In genomic region chr5:104024762-104025161, GRCm38 (mm10) we compare ENCODE assay signal across 23 mouse cellular contexts. TPM values are rescaled to one million over a fixed set of nuclear protein-coding genes. Genes with fewer than 3 reads are reported as not detected.
DNase-seq lines count a peak whose midpoint lies in the region; ATAC-seq and TF ChIP-seq lines count a peak whose summit lies in the region.
"Had no signal": no experiment of that assay in that cellular context is flagged by ENCODE, and none has a peak within 500 bp of the region (broad histone marks: within the 10 kb centered on the region; RNA-seq: fewer than 3 reads in every experiment).

No protein-coding gene starts in this region.

- peaks cover 32% of the 10 kb centered on the region for H3K4me1 ChIP-seq in heart, embryonic 13.5 days
- peaks cover 15% of the 10 kb centered on the region for H3K4me1 ChIP-seq in brown adipose tissue, adult 24 weeks (ENCODE audit: control insufficient read depth, insufficient read depth, insufficient read length, low read length)
- peaks cover 7 to 31% of the 10 kb centered on the region in 2 experiments for H3K4me1 ChIP-seq in liver, embryonic 14.5 days (replicated peaks; ENCODE audit: control insufficient read depth in 2 of 2, insufficient read depth in 2 of 2, low read length in 1 of 2)

- H3K27me3 ChIP-seq in heart, embryonic 13.5 days (replicated peaks) = no peaks in the 10 kb centered on the region
- H3K27me3 ChIP-seq in liver, embryonic 14.5 days (ENCODE audit: control insufficient read depth, insufficient read depth, low read length) = no peaks in the 10 kb centered on the region

- H3K9me3 ChIP-seq in heart, embryonic 13.5 days = no peaks in the 10 kb centered on the region
- no peaks in the 10 kb centered on the region for H3K9me3 ChIP-seq in liver, embryonic 14.5 days (ENCODE audit: control insufficient read depth, low read length)
- H3K9me3 ChIP-seq: limb, embryonic 10.5 days; midbrain, embryonic 12.5 days had no signal

- H3K36me3 ChIP-seq in heart, embryonic 13.5 days = no peaks in the 10 kb centered on the region
- no peaks in the 10 kb centered on the region for H3K36me3 ChIP-seq in liver, embryonic 14.5 days (replicated peaks; ENCODE audit: control insufficient read depth, insufficient read depth, low read depth)
- H3K36me3 ChIP-seq: limb, embryonic 10.5 days; midbrain, embryonic 12.5 days had no signal

- ATAC-seq in heart, embryonic 13.5 days (ENCODE audit: extremely low read depth, insufficient number of reproducible peaks, low FRiP score, low TSS enrichment) = no peak
- ATAC-seq in liver, embryonic 14.5 days (ENCODE audit: insufficient read depth) = no peak
- no peak for ATAC-seq in erythroid progenitor cell, adult 5-6 weeks (replicated peaks; ENCODE audit: low FRiP score, poor library complexity, severe bottlenecking)
- ATAC-seq: activated CD4-positive, CD25-positive, alpha-beta regulatory T cell, adult 4 months had no signal

- no peak overlapping the region for H3K4me3 ChIP-seq in heart, embryonic 13.5 days
- peak overlapping the region; percentile 14; the same call in 1 of the 2 replicates for H3K4me3 ChIP-seq in brown adipose tissue, adult 24 weeks (ENCODE audit: insufficient read depth, low read depth, low read length)
- no peak overlapping the region for H3K4me3 ChIP-seq in liver, embryonic 14.5 days (ENCODE audit: insufficient read depth in 1 of 2, low read depth in 2 of 2, low read length in 2 of 2)
- H3K4me3 ChIP-seq: layer of hippocampus, adult 2 months; limb, embryonic 10.5 days; midbrain, embryonic 12.5 days had no signal

- no peak for TF ChIP-seq CTCF in liver, embryonic 14.5 days (IDR thresholded peaks at IDR 0.05; ENCODE audit: low read depth)

- DNase-seq in heart, postnatal 36 days = no peak
- DNase-seq in ES-CJ7 (ENCODE audit: low read depth, low spot score) = peak; percentile 42
- DNase-seq in liver, embryonic 14.5 days (ENCODE audit: low read depth in 3 of 3, low spot score in 3 of 3) = no peak
- DNase-seq in right cerebral cortex, postnatal 10 days (ENCODE audit: low spot score in 2 of 2) = no peak
- DNase-seq: adrenal gland, postnatal 25 days; cerebellum, adult 2 months; gastrocnemius, postnatal 10 days; lung, adult 18-20 months; lung, postnatal 36 days; right cerebral cortex, postnatal 4 days; thymus, postnatal 36 days had no signal

- H3K27ac ChIP-seq in heart, embryonic 13.5 days (replicated peaks) = no peak overlapping the region
- H3K27ac ChIP-seq in brown adipose tissue, adult 24 weeks (replicated peaks; ENCODE audit: low read depth, low read length) = peak overlapping the region; percentile 69
- H3K27ac ChIP-seq in liver, embryonic 14.5 days = no peak overlapping the region
- H3K27ac ChIP-seq: layer of hippocampus, adult 2 months; limb, embryonic 10.5 days; midbrain, embryonic 12.5 days had no signal

- H3K9ac ChIP-seq in heart, embryonic 13.5 days = peak overlapping the region; percentile 69; the same call in 1 of the 2 replicates
- no peak overlapping the region for H3K9ac ChIP-seq in liver, embryonic 14.5 days (replicated peaks)
- H3K9ac ChIP-seq: midbrain, embryonic 12.5 days had no signal

- 51% methylated on average over 11 of the region's 11 CpGs for WGBS in heart, embryonic 13.5 days
- WGBS in liver, embryonic 14.5 days (ENCODE audit: insufficient replicate concordance) = 66% methylated on average over 11 of the region's 11 CpGs

- intact Hi-C loops in heart, postnatal 36 days (cut with DNase I) = no loop called here

- TF ChIP-seq EP300 in liver, embryonic 14.5 days (IDR thresholded peaks at IDR 0.05; ENCODE audit: low read depth) = no peak

- peak overlapping the region; percentile 54 for H3K4me2 ChIP-seq in heart, embryonic 13.5 days
- H3K4me2 ChIP-seq in liver, embryonic 14.5 days (ENCODE audit: low read depth) = peak overlapping the region; percentile 47; the same call in 1 of the 2 replicates
- H3K4me2 ChIP-seq: midbrain, embryonic 12.5 days had no signal

RNA-seq across cellular contexts. Expression of gene Hsd17b11, which starts 3.0 kb away (rescaled TPM):
- polyA plus RNA-seq in heart, embryonic 13.5 days (2015; fragmentation: Nextera tagmentation; extraction: Ambion mirVana) = 2.8 and 3.3 TPM in 2 replicates
- total RNA-seq in heart, postnatal 36 days (2021) = 10 to 100 TPM; 32.2 to 37.5 TPM
- polyA plus RNA-seq in brown adipose tissue, adult 24 weeks (2012; ENCODE audit: insufficient read depth, insufficient read length, missing spikeins) = 34.8 and 39.7 TPM in 2 replicates
- 6.1 and 7.9 TPM in 2 replicates for polyA plus RNA-seq in liver, embryonic 14.5 days (2012; rRNA removed)
- polyA plus RNA-seq in liver, embryonic 14.5 days (2014; fragmentation: Nextera tagmentation; extraction: Ambion mirVana) = 1.9 and 2.6 TPM in 2 replicates
- total RNA-seq in erythroid progenitor cell, adult 5-6 weeks (2015; ENCODE audit: low replicate concordance) = 10.8 and 18.0 TPM in 2 replicates
- total RNA-seq in erythroid progenitor cell, adult 5-6 weeks (2017; ENCODE audit: low replicate concordance) = 4.7 and 9.0 TPM in 2 replicates

RNA-seq across cellular contexts. Expression of gene Nudt9, which starts 21.3 kb away (rescaled TPM):
- 53.7 and 55.6 TPM in 2 replicates for polyA plus RNA-seq in heart, embryonic 13.5 days (2015; fragmentation: Nextera tagmentation; extraction: Ambion mirVana)
- 10 to 100 TPM; 53.7 to 55.6 TPM for total RNA-seq in heart, postnatal 36 days (2021)
- polyA plus RNA-seq in brown adipose tissue, adult 24 weeks (2012; ENCODE audit: insufficient read depth, insufficient read length, missing spikeins) = 57.0 and 62.7 TPM in 2 replicates
- 34.5 and 48.1 TPM in 2 replicates for polyA plus RNA-seq in liver, embryonic 14.5 days (2012; rRNA removed)
- 73.8 and 74.8 TPM in 2 replicates for polyA plus RNA-seq in liver, embryonic 14.5 days (2014; fragmentation: Nextera tagmentation; extraction: Ambion mirVana)
- 51.6 and 69.9 TPM in 2 replicates for total RNA-seq in erythroid progenitor cell, adult 5-6 weeks (2015; ENCODE audit: low replicate concordance)
- total RNA-seq in erythroid progenitor cell, adult 5-6 weeks (2017; ENCODE audit: low replicate concordance) = 59.2 and 61.9 TPM in 2 replicates

RNA-seq across cellular contexts. Expression of gene Hsd17b13, which starts 47.6 kb away (rescaled TPM):
- polyA plus RNA-seq in heart, embryonic 13.5 days (2015; fragmentation: Nextera tagmentation; extraction: Ambion mirVana) = 0.18 and 0.27 TPM in 2 replicates
- total RNA-seq in heart, postnatal 36 days (2021) = not detected
- 0.91 TPM in 1 of 2 replicates, not detected in the other for polyA plus RNA-seq in brown adipose tissue, adult 24 weeks (2012; ENCODE audit: insufficient read depth, insufficient read length, missing spikeins)
- polyA plus RNA-seq in liver, embryonic 14.5 days (2012; rRNA removed) = 3.2 and 5.3 TPM in 2 replicates
- 8.3 and 10.9 TPM in 2 replicates for polyA plus RNA-seq in liver, embryonic 14.5 days (2014; fragmentation: Nextera tagmentation; extraction: Ambion mirVana)
- total RNA-seq in erythroid progenitor cell, adult 5-6 weeks (2015; ENCODE audit: low replicate concordance) = not detected in 2 replicates
- total RNA-seq in erythroid progenitor cell, adult 5-6 weeks (2017; ENCODE audit: low replicate concordance) = not detected in 2 replicates
- total RNA-seq: adrenal gland, postnatal 25 days; layer of hippocampus, adult 2 months had no signal
- polyA plus RNA-seq: activated CD4-positive, CD25-positive, alpha-beta regulatory T cell, adult 4 months; cerebellum, adult 2 months; forebrain, embryonic 11.5 days; hindbrain, embryonic 11.5 days; limb, embryonic 10.5 days; midbrain, embryonic 12.5 days; neural tube, embryonic 14.5 days had no signal

RNA-seq across cellular contexts. Expression of gene Gm17660, which starts 52.6 kb away (rescaled TPM):
- not detected in 2 replicates for polyA plus RNA-seq in heart, embryonic 13.5 days (2015; fragmentation: Nextera tagmentation; extraction: Ambion mirVana)
- not detected for total RNA-seq in heart, postnatal 36 days (2021)
- polyA plus RNA-seq in brown adipose tissue, adult 24 weeks (2012; ENCODE audit: insufficient read depth, insufficient read length, missing spikeins) = not detected in 2 replicates
- not detected in 2 replicates for polyA plus RNA-seq in liver, embryonic 14.5 days (2012; rRNA removed)
- not detected in 2 replicates for polyA plus RNA-seq in liver, embryonic 14.5 days (2014; fragmentation: Nextera tagmentation; extraction: Ambion mirVana)
- total RNA-seq in erythroid progenitor cell, adult 5-6 weeks (2015; ENCODE audit: low replicate concordance) = not detected in 2 replicates
- not detected in 2 replicates for total RNA-seq in erythroid progenitor cell, adult 5-6 weeks (2017; ENCODE audit: low replicate concordance)
- total RNA-seq: adrenal gland, postnatal 25 days; gastrocnemius, postnatal 10 days; layer of hippocampus, adult 2 months; left cerebral cortex, adult 18-20 months had no signal
- polyA plus RNA-seq: activated CD4-positive, CD25-positive, alpha-beta regulatory T cell, adult 4 months; cerebellum, adult 2 months; forebrain, embryonic 11.5 days; hindbrain, embryonic 11.5 days; kidney, embryonic 16.5 days; limb, embryonic 10.5 days; midbrain, embryonic 12.5 days had no signal
